Mouse (Mus musculus): ENCODE results near the gene 1700030J22Rik. TPM values are rescaled to one million over a fixed set of nuclear protein-coding genes. Genes with fewer than 3 reads are reported as not detected.
A peak's percentile ranks its signal among the peaks of the same experiment; 100 is the strongest.

Gene 1700030J22Rik
- polyA plus RNA-seq, 2 experiments = 0.20 to 0.25 TPM

- no peaks in the 10 kb centered on the region for H3K9me3 ChIP-seq (ENCODE audit: control insufficient read depth, low read length)
- TF ChIP-seq CTCF (IDR thresholded peaks at IDR 0.05; ENCODE audit: low read depth) (no peak), EP300 (IDR thresholded peaks at IDR 0.05; ENCODE audit: low read depth) (no peak)
- H3K27ac ChIP-seq = no peak overlapping the region
- DNase-seq (ENCODE audit: low read depth in 3 of 3, low spot score in 3 of 3) (no peak), ATAC-seq (ENCODE audit: insufficient read depth) (no peak)
- no peaks in the 10 kb centered on the region for H3K27me3 ChIP-seq (ENCODE audit: control insufficient read depth, insufficient read depth, low read length)
- no peak overlapping the region for H3K4me2 ChIP-seq (ENCODE audit: low read depth)
- no peak overlapping the region for H3K9ac ChIP-seq (replicated peaks)
- WGBS (ENCODE audit: insufficient replicate concordance) = 73% methylated on average over 4 of the region's 4 CpGs
- H3K4me3 ChIP-seq (ENCODE audit: insufficient read depth in 1 of 2, low read depth in 2 of 2, low read length in 2 of 2) = no peak overlapping the region
- H3K4me1 ChIP-seq (replicated peaks; ENCODE audit: control insufficient read depth in 2 of 2, insufficient read depth in 2 of 2, low read length in 1 of 2) = no peaks in the 10 kb centered on the region
- H3K36me3 ChIP-seq (replicated peaks; ENCODE audit: control insufficient read depth, insufficient read depth, low read depth) = no peaks in the 10 kb centered on the region
Measured at GRCm38 (mm10) chr8:117017896-117018295, 39.1 kb upstream of the 1700030J22Rik start.

- H3K4me3 ChIP-seq (ENCODE audit: insufficient read depth in 1 of 2, low read depth in 2 of 2, low read length in 2 of 2) = no peak overlapping the region
- H3K4me1 ChIP-seq (replicated peaks; ENCODE audit: control insufficient read depth in 2 of 2, insufficient read depth in 2 of 2, low read length in 1 of 2) = no peaks in the 10 kb centered on the region
- H3K9ac ChIP-seq (replicated peaks) = no peak overlapping the region
- no peaks in the 10 kb centered on the region for H3K36me3 ChIP-seq (replicated peaks; ENCODE audit: control insufficient read depth, insufficient read depth, low read depth)
- H3K4me2 ChIP-seq (ENCODE audit: low read depth) = no peak overlapping the region
- DNase-seq (ENCODE audit: low read depth in 3 of 3, low spot score in 3 of 3) (no peak), ATAC-seq (ENCODE audit: insufficient read depth) (no peak)
- no peaks in the 10 kb centered on the region for H3K27me3 ChIP-seq (ENCODE audit: control insufficient read depth, insufficient read depth, low read length)
- no peaks in the 10 kb centered on the region for H3K9me3 ChIP-seq (ENCODE audit: control insufficient read depth, low read length)
- TF ChIP-seq CTCF (IDR thresholded peaks at IDR 0.05; ENCODE audit: low read depth) (no peak), EP300 (IDR thresholded peaks at IDR 0.05; ENCODE audit: low read depth) (no peak)
- no peak overlapping the region for H3K27ac ChIP-seq
- 61% methylated on average over 8 of the region's 8 CpGs for WGBS (ENCODE audit: insufficient replicate concordance)
Measured at GRCm38 (mm10) chr8:117017006-117017405, 38.2 kb upstream of the 1700030J22Rik start.

DNA sequence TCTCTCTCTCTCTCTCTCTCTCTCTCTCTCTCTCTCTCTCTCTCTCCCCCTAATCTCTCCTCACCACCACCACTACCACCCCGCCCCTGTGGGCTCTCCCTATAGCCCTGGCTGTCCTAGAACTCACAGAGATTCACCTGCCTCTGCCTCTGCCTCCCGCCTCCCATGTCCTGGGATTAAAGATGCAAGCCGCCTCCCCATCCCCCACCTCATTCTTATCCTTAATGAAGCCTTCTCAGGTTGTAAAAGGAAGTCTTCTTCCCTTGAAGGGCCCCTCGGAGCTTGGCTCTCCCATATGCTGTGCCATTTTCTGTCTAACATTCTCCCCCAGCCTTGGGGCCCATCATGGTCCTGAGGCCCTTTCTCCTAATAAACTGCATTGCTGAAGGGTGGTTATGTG lies 36.9 kb upstream of the 1700030J22Rik start:
- ATAC-seq (ENCODE audit: insufficient read depth) = no peak
- WGBS (ENCODE audit: insufficient replicate concordance) = 35% methylated on average over 4 of the region's 4 CpGs
- TF ChIP-seq EP300 (IDR thresholded peaks at IDR 0.05; ENCODE audit: low read depth) (no peak), CTCF (IDR thresholded peaks at IDR 0.05; ENCODE audit: low read depth) (no peak)
- Histone ChIP-seq H3K27ac (no peak overlapping the region), H3K4me3 (ENCODE audit: insufficient read depth in 1 of 2, low read depth in 2 of 2, low read length in 2 of 2) (no peak overlapping the region), H3K36me3 (replicated peaks; ENCODE audit: control insufficient read depth, insufficient read depth, low read depth) (no peaks in the 10 kb centered on the region), H3K4me2 (ENCODE audit: low read depth) (no peak overlapping the region), H3K4me1 (replicated peaks; ENCODE audit: control insufficient read depth in 2 of 2, insufficient read depth in 2 of 2, low read length in 1 of 2) (no peaks in the 10 kb centered on the region), H3K9ac (replicated peaks) (no peak overlapping the region), H3K27me3 (ENCODE audit: control insufficient read depth, insufficient read depth, low read length) (no peaks in the 10 kb centered on the region), H3K9me3 (ENCODE audit: control insufficient read depth, low read length) (no peaks in the 10 kb centered on the region)
- DNase-seq (ENCODE audit: low read depth in 3 of 3, low spot score in 3 of 3) = no peak

DNA sequence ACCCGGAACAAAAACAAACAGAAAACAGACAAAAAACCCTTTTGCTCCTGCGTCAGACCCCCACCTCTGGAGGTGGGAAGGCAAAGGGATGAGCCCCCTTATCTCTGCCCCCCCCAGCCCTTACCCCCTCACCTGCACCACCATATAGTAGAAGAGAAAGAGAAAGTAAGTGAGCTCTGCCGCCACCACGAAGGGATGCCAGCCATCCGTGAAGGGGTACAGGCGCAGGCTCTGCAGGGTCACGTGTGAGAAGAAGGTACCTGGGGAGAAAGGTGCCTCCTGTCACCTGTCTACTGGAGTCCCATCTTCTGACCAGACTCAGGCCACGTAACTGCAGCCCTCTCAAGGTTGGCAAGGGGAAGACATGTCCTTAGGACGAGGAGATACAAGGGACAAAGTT lies 32.6 kb upstream of the 1700030J22Rik start:
- DNase-seq (ENCODE audit: low read depth in 3 of 3, low spot score in 3 of 3) (no peak), ATAC-seq (ENCODE audit: insufficient read depth) (no peak)
- Histone ChIP-seq H3K9me3 (ENCODE audit: control insufficient read depth, low read length) (no peaks in the 10 kb centered on the region), H3K27me3 (ENCODE audit: control insufficient read depth, insufficient read depth, low read length) (no peaks in the 10 kb centered on the region), H3K4me3 (ENCODE audit: insufficient read depth in 1 of 2, low read depth in 2 of 2, low read length in 2 of 2) (no peak overlapping the region), H3K36me3 (replicated peaks; ENCODE audit: control insufficient read depth, insufficient read depth, low read depth) (no peaks in the 10 kb centered on the region), H3K4me1 (replicated peaks; ENCODE audit: control insufficient read depth in 2 of 2, insufficient read depth in 2 of 2, low read length in 1 of 2) (no peaks in the 10 kb centered on the region), H3K9ac (replicated peaks) (no peak overlapping the region), H3K27ac (no peak overlapping the region), H3K4me2 (ENCODE audit: low read depth) (no peak overlapping the region)
- 63% methylated on average over 9 of the region's 9 CpGs for WGBS (ENCODE audit: insufficient replicate concordance)
- TF ChIP-seq EP300 (IDR thresholded peaks at IDR 0.05; ENCODE audit: low read depth) (no peak), CTCF (IDR thresholded peaks at IDR 0.05; ENCODE audit: low read depth) (no peak)

DNA sequence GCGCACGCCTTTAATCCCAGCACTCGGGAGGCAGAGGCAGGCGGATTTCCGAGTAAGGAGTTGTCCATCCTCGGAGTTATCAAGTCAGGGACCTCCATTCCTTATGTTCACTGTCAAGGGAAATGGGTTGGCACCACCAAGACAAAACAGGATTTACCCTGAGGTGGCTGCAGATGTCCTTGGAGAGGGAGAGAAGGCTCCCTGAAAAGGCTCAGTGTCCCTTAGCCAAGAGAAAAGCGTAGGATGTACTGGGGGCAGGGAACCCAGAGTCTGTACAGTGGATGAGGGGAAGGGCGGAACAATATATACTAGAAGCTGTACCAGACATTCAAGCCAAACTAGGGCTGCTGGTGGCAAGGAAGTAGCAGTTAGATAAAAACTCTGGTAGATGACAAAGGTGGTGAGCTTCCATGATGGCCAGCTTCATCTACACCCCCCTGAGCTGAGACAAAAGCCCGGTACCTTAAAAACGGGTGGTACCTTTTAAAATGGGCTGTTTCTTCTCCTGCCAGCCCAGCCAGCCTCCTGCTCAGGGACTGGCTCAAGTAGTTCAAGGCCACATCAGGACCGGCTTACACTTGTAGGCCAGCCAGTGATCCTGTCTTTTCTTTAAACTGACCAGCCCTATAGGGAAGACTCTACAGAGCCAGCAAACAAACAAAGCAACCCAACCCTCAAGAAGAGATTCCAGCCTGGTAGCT lies 15.4 kb upstream of the 1700030J22Rik start:
- DNase-seq (ENCODE audit: low read depth in 3 of 3, low spot score in 3 of 3) (no peak), ATAC-seq (ENCODE audit: insufficient read depth) (no peak)
- WGBS (ENCODE audit: insufficient replicate concordance) = 50% methylated on average over 11 of the region's 11 CpGs
- H3K9ac ChIP-seq (replicated peaks) = no peak overlapping the region
- TF ChIP-seq EP300 (IDR thresholded peaks at IDR 0.05; ENCODE audit: low read depth) = no peak
- no peak for TF ChIP-seq CTCF (IDR thresholded peaks at IDR 0.05; ENCODE audit: low read depth)
- peak overlapping the region; percentile 79 for H3K4me2 ChIP-seq (ENCODE audit: low read depth)
- H3K4me1 ChIP-seq (replicated peaks; ENCODE audit: control insufficient read depth in 2 of 2, insufficient read depth in 2 of 2, low read length in 1 of 2) = peaks cover 3 to 9% of the 10 kb centered on the region in 2 experiments; a peak in 2 of 4 replicates
- H3K27me3 ChIP-seq (ENCODE audit: control insufficient read depth, insufficient read depth, low read length) = no peaks in the 10 kb centered on the region
- no peaks in the 10 kb centered on the region for H3K9me3 ChIP-seq (ENCODE audit: control insufficient read depth, low read length)
- H3K4me3 ChIP-seq (ENCODE audit: insufficient read depth in 1 of 2, low read depth in 2 of 2, low read length in 2 of 2) = peak overlapping the region in 1 of 2 experiments; percentile 58; a peak in 2 of 4 replicates
- H3K27ac ChIP-seq = no peak overlapping the region
- H3K36me3 ChIP-seq (replicated peaks; ENCODE audit: control insufficient read depth, insufficient read depth, low read depth) = no peaks in the 10 kb centered on the region
